Mouse (Mus musculus) neural tube, embryonic 12.5 days (tissue): Measurements from ENCODE around the gene Tyw5. TPM values are rescaled to one million over a fixed set of nuclear protein-coding genes. Genes with fewer than 3 reads are reported as not detected.
A peak's percentile ranks its signal among the peaks of the same experiment; 100 is the strongest.

ENCODE experiments used
- ATAC-seq: fragments of 200-750 bp; cut with Nextera tagmentation; 2 replicates; pipeline ENCODE4 v1.8.0; 2017; ENCODE audit warnings: low read depth, mild to moderate bottlenecking, moderate TSS enrichment, moderate library complexity; ENCODE audit not compliant: low FRiP score
- H3K27ac ChIP-seq: fragments of 300-500 bp; sonication (generic); 2 replicates; pipeline ENCODE4 v1.5.1; 2016
- H3K27me3 ChIP-seq: fragments of 300-500 bp; sonication (generic); replicated peaks from 2 replicates; pipeline ENCODE4 v1.6.1; 2016; ENCODE audit warnings: mild to moderate bottlenecking
- H3K36me3 ChIP-seq: fragments of 300-500 bp; sonication (generic); 2 replicates; pipeline ENCODE4 v1.6.1; 2016; ENCODE audit warnings: mild to moderate bottlenecking
- H3K4me1 ChIP-seq: fragments of 300-500 bp; sonication (generic); 2 replicates; pipeline ENCODE4 v1.6.1; 2016
- H3K4me2 ChIP-seq: fragments of 300-500 bp; sonication (generic); replicated peaks from 2 replicates; pipeline ENCODE4 v1.6.1; 2016; ENCODE audit warnings: mild to moderate bottlenecking
- H3K4me3 ChIP-seq: fragments of 300-500 bp; sonication (generic); 2 replicates; pipeline ENCODE4 v1.5.1; 2016
- H3K9ac ChIP-seq: fragments of 300-500 bp; sonication (generic); 2 replicates; pipeline ENCODE4 v1.6.1; 2016; ENCODE audit warnings: mild to moderate bottlenecking
- H3K9me3 ChIP-seq: fragments of 300-500 bp; sonication (generic); 2 replicates; pipeline ENCODE4 v1.6.1; 2016; ENCODE audit warnings: mild to moderate bottlenecking
- WGBS: fragments of 180-500 bp; shearing (Covaris S2); methylation state at CpG from one replicate; pipeline ENCODE4 v1.1.7; 2016; 5-methylcytosine and 5-hydroxymethylcytosine counted together
- polyA plus RNA-seq: library from polyadenylated mRNA; unstranded; fragments of >200 nt; fragmentation: Nextera tagmentation; extraction: Ambion mirVana; gene quantifications from 2 replicates; pipeline ENCODE4 v1.2.1, GENCODE M21; 2016

Gene Tyw5
- 23.1 and 26.3 TPM in 2 replicates for polyA plus RNA-seq

GRCm38 (mm10) chr1:57406187-57407151 is at the start of gene Tyw5, which contains the start of gene Maip1:
Gene Tyw5 (minus strand): TSS chr1:57407101.
Gene Maip1 (plus strand): TSS chr1:57406328.
- under 1% methylated on average over 72 of the region's 72 CpGs for WGBS
- Histone ChIP-seq H3K4me1 (peaks cover 20% of the 10 kb centered on the region), H3K9me3 (no peaks in the 10 kb centered on the region), H3K36me3 (no peaks in the 10 kb centered on the region), H3K27ac (peak within 1 kb of the TSS; percentile 12; the same call in 1 of the 2 replicates), H3K4me3 (peak within 1 kb of the TSS; percentile 75), H3K9ac (peak within 1 kb of the TSS; percentile 84), H3K27me3 (no peaks in the 10 kb centered on the region), H3K4me2 (peak within 1 kb of the TSS; percentile 81)
- ATAC-seq = peak; percentile 94

GRCm38 (mm10) chr1:57450241-57450640 is 43.3 kb upstream of the Tyw5 start:
- H3K4me1 ChIP-seq = no peaks in the 10 kb centered on the region
- no peak overlapping the region for H3K4me3 ChIP-seq
- WGBS = 95% methylated on average over 1 of the region's 1 CpGs
- H3K9ac ChIP-seq = no peak overlapping the region
- H3K36me3 ChIP-seq = no peaks in the 10 kb centered on the region
- no peaks in the 10 kb centered on the region for H3K27me3 ChIP-seq
- no peaks in the 10 kb centered on the region for H3K9me3 ChIP-seq
- H3K4me2 ChIP-seq = no peak overlapping the region
- no peak overlapping the region for H3K27ac ChIP-seq
- no peak for ATAC-seq

- no peak for ATAC-seq
- Histone ChIP-seq H3K27me3 (no peaks in the 10 kb centered on the region), H3K9ac (no peak overlapping the region), H3K4me1 (no peaks in the 10 kb centered on the region), H3K9me3 (no peaks in the 10 kb centered on the region), H3K4me3 (no peak overlapping the region), H3K36me3 (no peaks in the 10 kb centered on the region), H3K27ac (no peak overlapping the region), H3K4me2 (no peak overlapping the region)
- 73% methylated on average over 10 of the region's 10 CpGs for WGBS
These were observed 38.8 kb upstream of the Tyw5 start for GRCm38 (mm10) chr1:57445679-57446078.

- Histone ChIP-seq H3K4me3 (no peak overlapping the region), H3K36me3 (no peaks in the 10 kb centered on the region), H3K4me2 (no peak overlapping the region), H3K9me3 (no peaks in the 10 kb centered on the region), H3K4me1 (0 out of 2 replicates have a peak, but pooled peaks cover 2% of the 10 kb centered on the region), H3K27ac (no peak overlapping the region), H3K27me3 (no peaks in the 10 kb centered on the region), H3K9ac (no peak overlapping the region)
- 64% methylated on average over 4 of the region's 4 CpGs for WGBS
- ATAC-seq = no peak
These were observed 33.9 kb upstream of the Tyw5 start for GRCm38 (mm10) chr1:57440771-57441170.

GRCm38 (mm10) chr1:57439026-57439425 is 32.1 kb upstream of the Tyw5 start:
- Histone ChIP-seq H3K27me3 (no peaks in the 10 kb centered on the region), H3K36me3 (no peaks in the 10 kb centered on the region), H3K9me3 (no peaks in the 10 kb centered on the region), H3K4me2 (no peak overlapping the region), H3K4me3 (no peak overlapping the region), H3K9ac (no peak overlapping the region), H3K27ac (no peak overlapping the region), H3K4me1 (0 out of 2 replicates have a peak, but pooled peaks cover 2% of the 10 kb centered on the region)
- no peak for ATAC-seq
- WGBS = 85% methylated on average over 6 of the region's 6 CpGs

- no peaks in the 10 kb centered on the region for H3K36me3 ChIP-seq
- H3K9ac ChIP-seq = no peak overlapping the region
- ATAC-seq = no peak
- no peaks in the 10 kb centered on the region for H3K27me3 ChIP-seq
- 0 out of 2 replicates have a peak, but pooled peaks cover 2% of the 10 kb centered on the region for H3K4me1 ChIP-seq
- H3K27ac ChIP-seq = no peak overlapping the region
- H3K4me2 ChIP-seq = peak overlapping the region; percentile 27; the same call in 1 of the 2 replicates
- 52% methylated on average over 9 of the region's 9 CpGs for WGBS
- H3K4me3 ChIP-seq = no peak overlapping the region
- H3K9me3 ChIP-seq = no peaks in the 10 kb centered on the region
These were observed 30.1 kb upstream of the Tyw5 start for GRCm38 (mm10) chr1:57436954-57437353.

- no peaks in the 10 kb centered on the region for H3K27me3 ChIP-seq
- H3K4me3 ChIP-seq = no peak overlapping the region
- no peak overlapping the region for H3K9ac ChIP-seq
- H3K36me3 ChIP-seq = no peaks in the 10 kb centered on the region
- H3K4me1 ChIP-seq = 0 out of 2 replicates have a peak, but pooled peaks cover 2% of the 10 kb centered on the region
- H3K4me2 ChIP-seq = no peak overlapping the region
- no peak overlapping the region for H3K27ac ChIP-seq
- WGBS = 78% methylated on average over 9 of the region's 9 CpGs
- no peak for ATAC-seq
- H3K9me3 ChIP-seq = no peaks in the 10 kb centered on the region
These were observed 29.5 kb upstream of the Tyw5 start for GRCm38 (mm10) chr1:57436408-57436807.

- Histone ChIP-seq H3K9ac (no peak overlapping the region), H3K4me2 (no peak overlapping the region), H3K9me3 (no peaks in the 10 kb centered on the region), H3K27ac (no peak overlapping the region), H3K4me3 (no peak overlapping the region), H3K36me3 (no peaks in the 10 kb centered on the region), H3K4me1 (peaks cover 16% of the 10 kb centered on the region), H3K27me3 (no peaks in the 10 kb centered on the region)
- WGBS = 96% methylated on average over 7 of the region's 7 CpGs
- ATAC-seq = no peak
These were observed 26.2 kb upstream of the Tyw5 start for GRCm38 (mm10) chr1:57433141-57433540.

GRCm38 (mm10) chr1:57429786-57430483 is 23.0 kb upstream of the Tyw5 start:
- Histone ChIP-seq H3K4me1 (peaks cover 14% of the 10 kb centered on the region), H3K27me3 (no peaks in the 10 kb centered on the region), H3K36me3 (no peaks in the 10 kb centered on the region), H3K4me2 (peak overlapping the region; percentile 49), H3K4me3 (no peak overlapping the region), H3K9me3 (no peaks in the 10 kb centered on the region), H3K27ac (no peak overlapping the region), H3K9ac (no peak overlapping the region)
- 1% methylated on average over 12 of the region's 12 CpGs for WGBS
- ATAC-seq = peak; percentile 72

- Histone ChIP-seq H3K9ac (peak overlapping the region; percentile 26; the same call in 1 of the 2 replicates), H3K4me2 (peak overlapping the region; percentile 43), H3K9me3 (no peaks in the 10 kb centered on the region), H3K27me3 (no peaks in the 10 kb centered on the region), H3K27ac (no peak overlapping the region), H3K4me1 (peaks cover 14% of the 10 kb centered on the region), H3K4me3 (no peak overlapping the region), H3K36me3 (no peaks in the 10 kb centered on the region)
- 52% methylated on average over 16 of the region's 16 CpGs for WGBS
- ATAC-seq = peak; percentile 89
These were observed 21.7 kb upstream of the Tyw5 start for GRCm38 (mm10) chr1:57428368-57429308.

- H3K4me2 ChIP-seq = no peak overlapping the region
- no peak overlapping the region for H3K27ac ChIP-seq
- peaks cover 1% of the 10 kb centered on the region; the same call in 1 of the 2 replicates for H3K4me1 ChIP-seq
- no peaks in the 10 kb centered on the region for H3K9me3 ChIP-seq
- WGBS = 23% methylated on average over 1 of the region's 1 CpGs
- H3K27me3 ChIP-seq = no peaks in the 10 kb centered on the region
- ATAC-seq = 0 out of 2 replicates have a peak, but pooled peaks have one; percentile 54
- no peak overlapping the region for H3K4me3 ChIP-seq
- no peak overlapping the region for H3K9ac ChIP-seq
- H3K36me3 ChIP-seq = no peaks in the 10 kb centered on the region
These were observed 16.8 kb upstream of the Tyw5 start for GRCm38 (mm10) chr1:57423696-57424095.
